Mouse (Mus musculus): ENCODE results near the gene 1190005I06Rik.

1190005I06Rik gene

GRCm38 (mm10) chr8:120577821-120578220 lies 69.6 kb downstream of the 1190005I06Rik start:
- no peak for DNase-seq (ENCODE audit: low spot score)

GRCm38 (mm10) chr8:120575801-120576200 lies 71.6 kb downstream of the 1190005I06Rik start:
- DNase-seq (ENCODE audit: low spot score): no peak

GRCm38 (mm10) chr8:120574941-120575340 lies 72.5 kb downstream of the 1190005I06Rik start:
- DNase-seq (ENCODE audit: low spot score): peak; percentile 37

GRCm38 (mm10) chr8:120573866-120574265 lies 73.6 kb downstream of the 1190005I06Rik start:
- DNase-seq (ENCODE audit: low spot score): no peak

GRCm38 (mm10) chr8:120572534-120572933 lies 74.9 kb downstream of the 1190005I06Rik start:
- DNase-seq (ENCODE audit: low spot score): no peak

GRCm38 (mm10) chr8:120571561-120571960 lies 75.9 kb downstream of the 1190005I06Rik start:
- DNase-seq (ENCODE audit: low spot score): no peak

- peak; percentile 39 for DNase-seq (ENCODE audit: low spot score)
Observed at GRCm38 (mm10) chr8:120569939-120570715, 77.3 kb downstream of the 1190005I06Rik start.

- no peak for DNase-seq (ENCODE audit: low spot score)
Observed at GRCm38 (mm10) chr8:120569123-120569522, 78.3 kb downstream of the 1190005I06Rik start.

GRCm38 (mm10) chr8:120568164-120568798 lies 79.2 kb downstream of the 1190005I06Rik start:
- DNase-seq (ENCODE audit: low spot score): no peak

- DNase-seq (ENCODE audit: low spot score): no peak
Observed at GRCm38 (mm10) chr8:120567731-120568130, 79.7 kb downstream of the 1190005I06Rik start.

GRCm38 (mm10) chr8:120566681-120567080 lies 80.8 kb downstream of the 1190005I06Rik start:
- DNase-seq (ENCODE audit: low spot score): no peak

- DNase-seq (ENCODE audit: low spot score): no peak
Observed at GRCm38 (mm10) chr8:120565151-120565711, 82.2 kb downstream of the 1190005I06Rik start.

- peak; percentile 78 for DNase-seq (ENCODE audit: low spot score)
Observed at GRCm38 (mm10) chr8:120563851-120564837, 83.3 kb downstream of the 1190005I06Rik start.

GRCm38 (mm10) chr8:120563348-120563724 lies 84.1 kb downstream of the 1190005I06Rik start:
- DNase-seq (ENCODE audit: low spot score): no peak

- no peak for DNase-seq (ENCODE audit: low spot score)
Observed at GRCm38 (mm10) chr8:120562680-120563347, 84.6 kb downstream of the 1190005I06Rik start.

- no peak for DNase-seq (ENCODE audit: low spot score)
Observed at GRCm38 (mm10) chr8:120561539-120562435, 85.6 kb downstream of the 1190005I06Rik start.

- DNase-seq (ENCODE audit: low spot score): no peak
Observed at GRCm38 (mm10) chr8:120560535-120560934, 86.9 kb downstream of the 1190005I06Rik start.

GRCm38 (mm10) chr8:120559654-120560053 lies 87.8 kb downstream of the 1190005I06Rik start:
- DNase-seq (ENCODE audit: low spot score): no peak

Data from ovary, adult 18-20 months (tissue).